Mouse (Mus musculus) liver, adult 2 months (tissue): ENCODE measurements at regions not wholly inside any gene's neighbourhood (a gene's known extent, or its start where the extent isn't known, plus 50 kb on each side); places are given as distances from the start of the nearest gene placed in this dataset.

Experiments
- DNase-seq: peaks from one replicate; pipeline ENCODE4 v3.0.0-alpha.2; 2011; ENCODE audit warnings: low read depth, low spot score; ENCODE audit errors: extremely low read depth
- H3K27ac ChIP-seq: fragments of 200-500 bp; replicated peaks from 2 replicates; pipeline ENCODE4 v1.5.1; 2012; ENCODE audit warnings: low read depth, mild to moderate bottlenecking, control low read depth, inconsistent platforms, low read length; ENCODE audit not compliant: insufficient read depth
- H3K27me3 ChIP-seq: fragments of 200-500 bp; 2 replicates; pipeline ENCODE4 v1.6.1; 2012; ENCODE audit warnings: mild to moderate bottlenecking, moderate library complexity, low read length, inconsistent platforms; ENCODE audit not compliant: control insufficient read depth, insufficient read depth
- H3K36me3 ChIP-seq: fragments of 200-500 bp; 2 replicates; pipeline ENCODE4 v1.6.1; 2012; ENCODE audit warnings: low read length, inconsistent platforms; ENCODE audit not compliant: control insufficient read depth, insufficient read depth
- H3K4me1 ChIP-seq: fragments of 200-500 bp; 2 replicates; pipeline ENCODE4 v1.6.1; 2011; ENCODE audit warnings: low read length; ENCODE audit not compliant: control insufficient read depth, insufficient read depth
- H3K4me3 ChIP-seq: fragments of 200-500 bp; 2 replicates; pipeline ENCODE4 v1.5.1; 2011; ENCODE audit warnings: low read depth, mild to moderate bottlenecking, control low read depth, low read length, moderate library complexity; ENCODE audit not compliant: insufficient read depth
- H3K79me2 ChIP-seq: fragments of 200-500 bp; 2 replicates; pipeline ENCODE4 v1.6.1; 2012; ENCODE audit warnings: inconsistent platforms, mild to moderate bottlenecking, low read length, moderate library complexity; ENCODE audit not compliant: control insufficient read depth, insufficient read depth
- H3K9ac ChIP-seq: fragments of 200-500 bp; 2 replicates; pipeline ENCODE4 v1.6.1; 2012; ENCODE audit warnings: low read depth, mild to moderate bottlenecking, control low read depth, inconsistent platforms, low read length
- CTCF ChIP-seq: fragments of 200-500 bp; IDR thresholded peaks from 2 replicates; pipeline ENCODE4 v1.5.1; 2011; ENCODE audit warnings: low read depth, low read length, control low read depth
- POLR2A ChIP-seq: fragments of 200-500 bp; IDR thresholded peaks from 2 replicates; pipeline ENCODE4 v1.6.1; 2011; ENCODE audit warnings: low read length, control low read depth; ENCODE audit not compliant: insufficient read depth; ENCODE audit errors: extremely low read depth
- WGBS: fragments of 180-500 bp; shearing (Covaris S2); methylation state at CpG from one replicate; pipeline ENCODE4 v1.1.7; 2018; 5-methylcytosine and 5-hydroxymethylcytosine counted together

GRCm38 (mm10) chr14:87996561-87996960 lies 474.6 kb downstream of the Pcdh20 start:
- Histone ChIP-seq H3K36me3 (no peaks in the 10 kb centered on the region), H3K9ac (no peak overlapping the region), H3K79me2 (no peaks in the 10 kb centered on the region), H3K27me3 (no peaks in the 10 kb centered on the region), H3K27ac (no peak overlapping the region), H3K4me1 (no peaks in the 10 kb centered on the region), H3K4me3 (no peak overlapping the region)
- WGBS, result 91% methylated on average over 2 of the region's 2 CpGs
- no peak for TF ChIP-seq POLR2A
- TF ChIP-seq CTCF, result no peak
- DNase-seq, result no peak
